ENCODE assay signal across 13 mouse cellular contexts in genomic region chr11:102363623-102364022, GRCm38 (mm10). TPM values are rescaled to one million over a fixed set of nuclear protein-coding genes. Genes with fewer than 3 reads are reported as not detected.
DNase-seq lines count a peak whose midpoint lies in the region; ATAC-seq and TF ChIP-seq lines count a peak whose summit lies in the region.
"Had no signal": no experiment of that assay in that cellular context is flagged by ENCODE, and none has a peak within 500 bp of the region (broad histone marks: within the 10 kb centered on the region; RNA-seq: fewer than 3 reads in every experiment).

No protein-coding gene starts in this region.

- no peak overlapping the region for H3K4me3 ChIP-seq in gastrocnemius, adult 2 months
- H3K4me3 ChIP-seq in midbrain, embryonic 11.5 days (ENCODE audit: low read depth, low read length): no peak overlapping the region
- no peak overlapping the region for H3K4me3 ChIP-seq in midbrain, postnatal 0 days (ENCODE audit: low read depth, low read length)
- H3K4me3 ChIP-seq in liver, embryonic 15.5 days (replicated peaks): peak overlapping the region; percentile 81
- no peak overlapping the region for H3K4me3 ChIP-seq in stomach, postnatal 0 days (ENCODE audit: low read depth, low read length)
- H3K4me3 ChIP-seq: midbrain, embryonic 12.5 days had no signal

- no peak overlapping the region for H3K4me2 ChIP-seq in midbrain, embryonic 11.5 days
- H3K4me2 ChIP-seq in midbrain, postnatal 0 days (ENCODE audit: low read depth, low read length, poor library complexity, severe bottlenecking): no peak overlapping the region
- H3K4me2 ChIP-seq in liver, embryonic 15.5 days: peak overlapping the region; percentile 79
- no peak overlapping the region for H3K4me2 ChIP-seq in stomach, postnatal 0 days (replicated peaks; ENCODE audit: low read depth)
- H3K4me2 ChIP-seq: midbrain, embryonic 12.5 days had no signal

- TF ChIP-seq CTCF in gastrocnemius, adult 2 months (IDR thresholded peaks at IDR 0.05): no peak
- TF ChIP-seq CTCF in midbrain, postnatal 0 days (IDR thresholded peaks at IDR 0.05): no peak
- no peak for TF ChIP-seq CTCF in stomach, postnatal 0 days (IDR thresholded peaks at IDR 0.05; ENCODE audit: low read depth)

- H3K36me3 ChIP-seq in midbrain, embryonic 11.5 days (ENCODE audit: control insufficient read depth, insufficient read depth, low read length): no peaks in the 10 kb centered on the region
- H3K36me3 ChIP-seq in midbrain, postnatal 0 days (ENCODE audit: insufficient read depth, low read length): no peaks in the 10 kb centered on the region
- H3K36me3 ChIP-seq in liver, embryonic 15.5 days (replicated peaks): peaks cover 51% of the 10 kb centered on the region
- H3K36me3 ChIP-seq in stomach, postnatal 0 days (ENCODE audit: control insufficient read depth, insufficient read depth, low read length): no peaks in the 10 kb centered on the region
- H3K36me3 ChIP-seq: midbrain, embryonic 12.5 days had no signal

- H3K9ac ChIP-seq in midbrain, embryonic 11.5 days (ENCODE audit: low read length): no peak overlapping the region
- H3K9ac ChIP-seq in midbrain, postnatal 0 days (replicated peaks; ENCODE audit: low read length, poor library complexity, severe bottlenecking): no peak overlapping the region
- H3K9ac ChIP-seq in liver, embryonic 15.5 days: peak overlapping the region; percentile 88
- no peak overlapping the region for H3K9ac ChIP-seq in stomach, postnatal 0 days (ENCODE audit: low read length)
- H3K9ac ChIP-seq: midbrain, embryonic 12.5 days had no signal

- H3K4me1 ChIP-seq in midbrain, embryonic 11.5 days (ENCODE audit: control insufficient read depth, insufficient read depth, low read length): no peaks in the 10 kb centered on the region
- no peaks in the 10 kb centered on the region for H3K4me1 ChIP-seq in midbrain, postnatal 0 days (ENCODE audit: insufficient read depth, low read length)
- peaks cover 69% of the 10 kb centered on the region for H3K4me1 ChIP-seq in liver, embryonic 15.5 days (replicated peaks)
- no peaks in the 10 kb centered on the region for H3K4me1 ChIP-seq in stomach, postnatal 0 days (replicated peaks; ENCODE audit: control insufficient read depth, insufficient read depth)
- H3K4me1 ChIP-seq: midbrain, embryonic 12.5 days had no signal

- no peak overlapping the region for H3K27ac ChIP-seq in gastrocnemius, adult 2 months
- H3K27ac ChIP-seq in midbrain, embryonic 11.5 days (ENCODE audit: low read depth, low read length): no peak overlapping the region
- no peak overlapping the region for H3K27ac ChIP-seq in midbrain, postnatal 0 days (ENCODE audit: low read depth, low read length)
- H3K27ac ChIP-seq in liver, embryonic 15.5 days (replicated peaks): peak overlapping the region; percentile 99
- H3K27ac ChIP-seq in stomach, postnatal 0 days (replicated peaks): no peak overlapping the region
- H3K27ac ChIP-seq: kidney, postnatal 0 days; midbrain, embryonic 12.5 days had no signal

- H3K27me3 ChIP-seq in midbrain, embryonic 11.5 days (ENCODE audit: control insufficient read depth, insufficient read depth, low read length): no peaks in the 10 kb centered on the region
- no peaks in the 10 kb centered on the region for H3K27me3 ChIP-seq in midbrain, postnatal 0 days (ENCODE audit: insufficient read depth, low read length)
- H3K27me3 ChIP-seq in liver, embryonic 15.5 days: peaks cover 39% of the 10 kb centered on the region
- H3K27me3 ChIP-seq in stomach, postnatal 0 days (ENCODE audit: control insufficient read depth, insufficient read depth, low read length): no peaks in the 10 kb centered on the region

- no peaks in the 10 kb centered on the region for H3K9me3 ChIP-seq in midbrain, embryonic 11.5 days (ENCODE audit: control insufficient read depth, low read length)
- no peaks in the 10 kb centered on the region for H3K9me3 ChIP-seq in midbrain, postnatal 0 days (ENCODE audit: low read length)
- no peaks in the 10 kb centered on the region for H3K9me3 ChIP-seq in liver, embryonic 15.5 days (replicated peaks)
- no peaks in the 10 kb centered on the region for H3K9me3 ChIP-seq in stomach, postnatal 0 days (ENCODE audit: control insufficient read depth, low read length)
- H3K9me3 ChIP-seq: midbrain, embryonic 12.5 days had no signal

- peak; percentile 12 for DNase-seq in gastrocnemius, adult 2 months
- DNase-seq in gastrocnemius, postnatal 36 days: no peak
- no peak for DNase-seq in midbrain, embryonic 11.5 days (ENCODE audit: low spot score, missing footprints)
- DNase-seq in midbrain, postnatal 0 days (ENCODE audit: low spot score): no peak
- peak; percentile 31 for DNase-seq in stomach, postnatal 0 days (ENCODE audit: low spot score)
- no peak for DNase-seq in gastrocnemius, adult 18-20 months (ENCODE audit: low spot score)
- no peak for DNase-seq in layer of hippocampus, postnatal 36 days
- DNase-seq: cerebellum, adult 18-20 months; right cerebral cortex, postnatal 4 days had no signal

- 46% methylated on average over 2 of the region's 2 CpGs for WGBS in midbrain, embryonic 11.5 days
- WGBS in midbrain, postnatal 0 days: 70% methylated on average over 2 of the region's 2 CpGs
- WGBS in liver, embryonic 15.5 days (ENCODE audit: insufficient replicate concordance): 11% methylated on average over 2 of the region's 2 CpGs
- 58% methylated on average over 2 of the region's 2 CpGs for WGBS in stomach, postnatal 0 days

- TF ChIP-seq EP300 in stomach, postnatal 0 days (optimal IDR thresholded peaks at IDR 0.05): no peak

- intact Hi-C loops in gastrocnemius, adult 2 months (cut with DNase I): no loop called here
- intact Hi-C loops in gastrocnemius, postnatal 36 days (cut with DNase I): no loop called here

- 0 out of 2 replicates have a peak, but pooled peaks have one; percentile 35 for ATAC-seq in midbrain, embryonic 11.5 days (ENCODE audit: low FRiP score)
- ATAC-seq in midbrain, postnatal 0 days (ENCODE audit: low FRiP score): no peak
- peak; percentile 77 for ATAC-seq in liver, embryonic 15.5 days (ENCODE audit: insufficient read depth)
- ATAC-seq in stomach, postnatal 0 days (ENCODE audit: low FRiP score, low TSS enrichment): peak; percentile 43; the same call in 1 of the 2 replicates

RNA-seq across cellular contexts. Expression of gene Slc4a1, which starts 2.4 kb away (rescaled TPM):
- under 1 TPM in 1 of 2 experiments, not detected in 1; 0.06 TPM for total RNA-seq in gastrocnemius, adult 2 months (2021)
- under 1 TPM in 1 of 2 experiments, not detected in 1; 0.31 TPM for total RNA-seq in gastrocnemius, postnatal 36 days (2021)
- polyA plus RNA-seq in midbrain, embryonic 11.5 days (2014; fragmentation: Nextera tagmentation; extraction: Ambion mirVana): 30.6 and 31.3 TPM in 2 replicates
- 0.33 and 1.1 TPM in 2 replicates for total RNA-seq in midbrain, postnatal 0 days (2014; rRNA removed)
- 0.27 and 0.42 TPM in 2 replicates for polyA plus RNA-seq in midbrain, postnatal 0 days (2015; fragmentation: Nextera tagmentation; extraction: Ambion mirVana)
- 1,073 and 1,204 TPM in 2 replicates for polyA plus RNA-seq in liver, embryonic 15.5 days (2015; fragmentation: Nextera tagmentation; extraction: Ambion mirVana)
- polyA plus RNA-seq in stomach, postnatal 0 days (2015; fragmentation: Nextera tagmentation; extraction: Ambion mirVana): 0.72 and 1.1 TPM in 2 replicates
- total RNA-seq in gastrocnemius, adult 18-20 months (2021): under 1 TPM in 1 of 2 experiments, not detected in 1; 0.07 TPM
- under 1 TPM; 0.10 to 0.15 TPM for total RNA-seq in layer of hippocampus, postnatal 36 days (2021)
- polyA plus RNA-seq: urinary bladder, adult 2 months had no signal

RNA-seq across cellular contexts. Expression of gene Rundc3a, which starts 29.6 kb away (rescaled TPM):
- not detected for total RNA-seq in gastrocnemius, adult 2 months (2021)
- total RNA-seq in gastrocnemius, postnatal 36 days (2021): not detected
- polyA plus RNA-seq in midbrain, embryonic 11.5 days (2014; fragmentation: Nextera tagmentation; extraction: Ambion mirVana): 42.0 and 43.0 TPM in 2 replicates
- 379 and 397 TPM in 2 replicates for total RNA-seq in midbrain, postnatal 0 days (2014; rRNA removed)
- polyA plus RNA-seq in midbrain, postnatal 0 days (2015; fragmentation: Nextera tagmentation; extraction: Ambion mirVana): 127 and 133 TPM in 2 replicates
- polyA plus RNA-seq in liver, embryonic 15.5 days (2015; fragmentation: Nextera tagmentation; extraction: Ambion mirVana): 2.2 and 2.4 TPM in 2 replicates
- 5.1 and 5.9 TPM in 2 replicates for polyA plus RNA-seq in stomach, postnatal 0 days (2015; fragmentation: Nextera tagmentation; extraction: Ambion mirVana)
- not detected for total RNA-seq in gastrocnemius, adult 18-20 months (2021)
- total RNA-seq in layer of hippocampus, postnatal 36 days (2021): 100 to 1,000 TPM; 455 to 507 TPM

RNA-seq across cellular contexts. Expression of gene Ubtf, which starts 44.1 kb away (rescaled TPM):
- total RNA-seq in gastrocnemius, adult 2 months (2021): 10 to 100 TPM; 37.8 to 40.4 TPM
- 10 to 100 TPM; 29.1 to 37.7 TPM for total RNA-seq in gastrocnemius, postnatal 36 days (2021)
- polyA plus RNA-seq in midbrain, embryonic 11.5 days (2014; fragmentation: Nextera tagmentation; extraction: Ambion mirVana): 84.7 and 86.1 TPM in 2 replicates
- 64.3 and 71.4 TPM in 2 replicates for total RNA-seq in midbrain, postnatal 0 days (2014; rRNA removed)
- polyA plus RNA-seq in midbrain, postnatal 0 days (2015; fragmentation: Nextera tagmentation; extraction: Ambion mirVana): 56.3 and 64.3 TPM in 2 replicates
- polyA plus RNA-seq in liver, embryonic 15.5 days (2015; fragmentation: Nextera tagmentation; extraction: Ambion mirVana): 50.9 and 55.2 TPM in 2 replicates
- 46.6 and 46.7 TPM in 2 replicates for polyA plus RNA-seq in stomach, postnatal 0 days (2015; fragmentation: Nextera tagmentation; extraction: Ambion mirVana)
- total RNA-seq in gastrocnemius, adult 18-20 months (2021): 10 to 100 TPM; 35.4 to 42.6 TPM
- total RNA-seq in layer of hippocampus, postnatal 36 days (2021): 100 to 1,000 TPM; 127 to 128 TPM

RNA-seq across cellular contexts. Expression of gene Slc25a39, which starts 44.1 kb away (rescaled TPM):
- total RNA-seq in gastrocnemius, adult 2 months (2021): 10 to 100 TPM; 51.4 to 76.4 TPM
- 10 to 100 TPM; 56.2 to 64.3 TPM for total RNA-seq in gastrocnemius, postnatal 36 days (2021)
- polyA plus RNA-seq in midbrain, embryonic 11.5 days (2014; fragmentation: Nextera tagmentation; extraction: Ambion mirVana): 167 and 193 TPM in 2 replicates
- 139 and 176 TPM in 2 replicates for total RNA-seq in midbrain, postnatal 0 days (2014; rRNA removed)
- 132 and 148 TPM in 2 replicates for polyA plus RNA-seq in midbrain, postnatal 0 days (2015; fragmentation: Nextera tagmentation; extraction: Ambion mirVana)
- polyA plus RNA-seq in liver, embryonic 15.5 days (2015; fragmentation: Nextera tagmentation; extraction: Ambion mirVana): 451 and 525 TPM in 2 replicates
- polyA plus RNA-seq in stomach, postnatal 0 days (2015; fragmentation: Nextera tagmentation; extraction: Ambion mirVana): 189 and 200 TPM in 2 replicates
- total RNA-seq in gastrocnemius, adult 18-20 months (2021): 10 to 100 TPM; 61.2 to 62.0 TPM
- total RNA-seq in layer of hippocampus, postnatal 36 days (2021): 10 to 100 TPM; 61.9 to 64.0 TPM

Comparison
In these comparisons a context has a peak if more than half of its experiments do, and no peak if none do; other contexts are left out.
1. DNase-seq: peak in gastrocnemius, adult 2 months (single experiment) and stomach, postnatal 0 days (single experiment); none in gastrocnemius, postnatal 36 days (0 of 2), midbrain, embryonic 11.5 days (single experiment), midbrain, postnatal 0 days (single experiment), gastrocnemius, adult 18-20 months (single experiment) and layer of hippocampus, postnatal 36 days (0 of 2).
2. RNA of gene Rundc3a, which starts 29.6 kb away (total RNA-seq): 455 to 507 TPM in layer of hippocampus, postnatal 36 days and 379 to 397 TPM in midbrain, postnatal 0 days; not detected in gastrocnemius, adult 2 months, not detected in gastrocnemius, postnatal 36 days and not detected in gastrocnemius, adult 18-20 months; every median in the first group is over 100 times any median in the second.